Mouse (Mus musculus) midbrain, embryonic 12.5 days (tissue): ENCODE results near the gene Gm21962. TPM values are rescaled to one million over a fixed set of nuclear protein-coding genes. Genes with fewer than 3 reads are reported as not detected.

ENCODE experiments used
- microRNA-seq: library from miRNA; unstranded; fragments of <30 nt; microRNA quantifications from one replicate; pipeline ENCODE4, GENCODE M21; 2017
- polyA plus RNA-seq: library from polyadenylated mRNA; unstranded; fragments of >200 nt; fragmentation: Nextera tagmentation; extraction: Ambion mirVana; gene quantifications from 2 replicates; pipeline ENCODE4 v1.2.1, GENCODE M21; 2016

Gm21962 gene
- polyA plus RNA-seq, 1 experiment from 2014 or later, result not detected

Small RNA genes lying within 50 kb of the gene (microRNA-seq; reads per million reads assigned to microRNA genes)
- not detected for gene Gm22468

Other genes starting within 250 kb of the Gm21962 start
- 9.3 and 9.4 TPM in 2 replicates for gene Ddit4l, start 49.9 kb upstream of the Gm21962 start, polyA plus RNA-seq
- gene H2afz, start 193.0 kb downstream of the Gm21962 start, polyA plus RNA-seq, result 2,469 and 2,593 TPM in 2 replicates
- 11.3 and 12.1 TPM in 2 replicates for gene Dnajb14, start 196.2 kb downstream of the Gm21962 start, polyA plus RNA-seq
- gene Lamtor3, start 247.0 kb downstream of the Gm21962 start, polyA plus RNA-seq, result 94.8 and 103 TPM in 2 replicates